Mouse (Mus musculus): Measurements from ENCODE around the gene Nim1k. TPM values are rescaled to one million over a fixed set of nuclear protein-coding genes. Genes with fewer than 3 reads are reported as not detected.
"Not testable (repeated sequence)": the region's sequence is repeated elsewhere in the genome, so short reads cannot be mapped to it uniquely, and the experiment has no call there.

Nim1k gene
- polyA plus RNA-seq, 1 experiment from 2014 or later: 1.1 TPM

GRCm38 (mm10) chr13:119713107-119713787 is 42.4 kb downstream of the Nim1k start:
- H3K4me2 ChIP-seq (ENCODE audit: low read depth, low read length): no peak overlapping the region
- H3K27ac ChIP-seq (ENCODE audit: low read length): no peak overlapping the region
- ATAC-seq (replicated peaks; ENCODE audit: extremely low read depth, insufficient read depth, low FRiP score): no peak
- no peaks in the 10 kb centered on the region for H3K27me3 ChIP-seq (ENCODE audit: control insufficient read depth, insufficient read depth, low read length)
- H3K9ac ChIP-seq (ENCODE audit: low read length): no peak overlapping the region
- peaks cover 5% of the 10 kb centered on the region; the same call in 1 of the 2 replicates for H3K4me1 ChIP-seq (ENCODE audit: control insufficient read depth, insufficient read depth, low read length)
- no peak overlapping the region for H3K4me3 ChIP-seq (ENCODE audit: low read length)
- peaks cover 7% of the 10 kb centered on the region for H3K36me3 ChIP-seq (ENCODE audit: control insufficient read depth, insufficient read depth)
- whole genome bisulfite sequencing: 63% methylated on average over 8 of the region's 8 CpGs
- no peaks in the 10 kb centered on the region for H3K9me3 ChIP-seq (replicated peaks; ENCODE audit: control insufficient read depth, low read length)

GRCm38 (mm10) chr13:119712463-119712862 is 43.2 kb downstream of the Nim1k start:
- peaks cover 5% of the 10 kb centered on the region; the same call in 1 of the 2 replicates for H3K4me1 ChIP-seq (ENCODE audit: control insufficient read depth, insufficient read depth, low read length)
- no peaks in the 10 kb centered on the region for H3K9me3 ChIP-seq (replicated peaks; ENCODE audit: control insufficient read depth, low read length)
- H3K4me2 ChIP-seq (ENCODE audit: low read depth, low read length): no peak overlapping the region
- ATAC-seq (replicated peaks; ENCODE audit: extremely low read depth, insufficient read depth, low FRiP score): no peak
- H3K9ac ChIP-seq (ENCODE audit: low read length): no peak overlapping the region
- H3K27me3 ChIP-seq (ENCODE audit: control insufficient read depth, insufficient read depth, low read length): no peaks in the 10 kb centered on the region
- H3K4me3 ChIP-seq (ENCODE audit: low read length): no peak overlapping the region
- peaks cover 7% of the 10 kb centered on the region for H3K36me3 ChIP-seq (ENCODE audit: control insufficient read depth, insufficient read depth)
- no peak overlapping the region for H3K27ac ChIP-seq (ENCODE audit: low read length)
- WGBS: 87% methylated on average over 11 of the region's 11 CpGs

- Histone ChIP-seq H3K4me2 (ENCODE audit: low read depth, low read length) (no peak overlapping the region), H3K27ac (ENCODE audit: low read length) (no peak overlapping the region), H3K27me3 (ENCODE audit: control insufficient read depth, insufficient read depth, low read length) (no peaks in the 10 kb centered on the region), H3K9me3 (replicated peaks; ENCODE audit: control insufficient read depth, low read length) (no peaks in the 10 kb centered on the region), H3K9ac (ENCODE audit: low read length) (no peak overlapping the region), H3K4me1 (ENCODE audit: control insufficient read depth, insufficient read depth, low read length) (peaks cover 5% of the 10 kb centered on the region; the same call in 1 of the 2 replicates), H3K36me3 (ENCODE audit: control insufficient read depth, insufficient read depth) (peaks cover 21% of the 10 kb centered on the region), H3K4me3 (ENCODE audit: low read length) (no peak overlapping the region)
- ATAC-seq (replicated peaks; ENCODE audit: extremely low read depth, insufficient read depth, low FRiP score): no peak
- WGBS: 81% methylated on average over 10 of the region's 10 CpGs
These were observed 45.4 kb downstream of the Nim1k start for GRCm38 (mm10) chr13:119710268-119710610.

GRCm38 (mm10) chr13:119709388-119710267 is 46.1 kb downstream of the Nim1k start:
- peak; percentile 73; the same call in 1 of the 2 replicates for ATAC-seq (replicated peaks; ENCODE audit: extremely low read depth, insufficient read depth, low FRiP score)
- 70% methylated on average over 8 of the region's 8 CpGs for WGBS
- H3K36me3 ChIP-seq (ENCODE audit: control insufficient read depth, insufficient read depth): peaks cover 25% of the 10 kb centered on the region
- no peaks in the 10 kb centered on the region for H3K9me3 ChIP-seq (replicated peaks; ENCODE audit: control insufficient read depth, low read length)
- H3K4me1 ChIP-seq (ENCODE audit: control insufficient read depth, insufficient read depth, low read length): peaks cover 5% of the 10 kb centered on the region; the same call in 1 of the 2 replicates
- no peak overlapping the region for H3K4me2 ChIP-seq (ENCODE audit: low read depth, low read length)
- H3K27ac ChIP-seq (ENCODE audit: low read length): no peak overlapping the region
- no peaks in the 10 kb centered on the region for H3K27me3 ChIP-seq (ENCODE audit: control insufficient read depth, insufficient read depth, low read length)
- no peak overlapping the region for H3K4me3 ChIP-seq (ENCODE audit: low read length)
- no peak overlapping the region for H3K9ac ChIP-seq (ENCODE audit: low read length)

- Histone ChIP-seq H3K9ac (ENCODE audit: low read length) (no peak overlapping the region), H3K4me3 (ENCODE audit: low read length) (no peak overlapping the region), H3K4me1 (ENCODE audit: control insufficient read depth, insufficient read depth, low read length) (peaks cover 5% of the 10 kb centered on the region; the same call in 1 of the 2 replicates), H3K9me3 (replicated peaks; ENCODE audit: control insufficient read depth, low read length) (no peaks in the 10 kb centered on the region), H3K27me3 (ENCODE audit: control insufficient read depth, insufficient read depth, low read length) (no peaks in the 10 kb centered on the region), H3K4me2 (ENCODE audit: low read depth, low read length) (no peak overlapping the region), H3K36me3 (ENCODE audit: control insufficient read depth, insufficient read depth) (peaks cover 29% of the 10 kb centered on the region), H3K27ac (ENCODE audit: low read length) (no peak overlapping the region)
- ATAC-seq (replicated peaks; ENCODE audit: extremely low read depth, insufficient read depth, low FRiP score): no peak
- 68% methylated on average over 5 of the region's 5 CpGs for WGBS
These were observed 46.7 kb downstream of the Nim1k start for GRCm38 (mm10) chr13:119708941-119709340.

- no peak for ATAC-seq (replicated peaks; ENCODE audit: extremely low read depth, insufficient read depth, low FRiP score)
- Histone ChIP-seq H3K9ac (ENCODE audit: low read length) (no peak overlapping the region), H3K4me3 (ENCODE audit: low read length) (no peak overlapping the region), H3K27ac (ENCODE audit: low read length) (no peak overlapping the region), H3K36me3 (ENCODE audit: control insufficient read depth, insufficient read depth) (peaks cover 33% of the 10 kb centered on the region), H3K4me1 (ENCODE audit: control insufficient read depth, insufficient read depth, low read length) (peaks cover 5% of the 10 kb centered on the region; the same call in 1 of the 2 replicates), H3K4me2 (ENCODE audit: low read depth, low read length) (no peak overlapping the region), H3K27me3 (ENCODE audit: control insufficient read depth, insufficient read depth, low read length) (no peaks in the 10 kb centered on the region), H3K9me3 (replicated peaks; ENCODE audit: control insufficient read depth, low read length) (no peaks in the 10 kb centered on the region)
- WGBS: 90% methylated on average over 6 of the region's 6 CpGs
These were observed 47.8 kb downstream of the Nim1k start for GRCm38 (mm10) chr13:119707906-119708305.

- H3K36me3 ChIP-seq (ENCODE audit: control insufficient read depth, insufficient read depth): peaks cover 42% of the 10 kb centered on the region
- H3K4me1 ChIP-seq (ENCODE audit: control insufficient read depth, insufficient read depth, low read length): peaks cover 5% of the 10 kb centered on the region; the same call in 1 of the 2 replicates
- no peak overlapping the region for H3K9ac ChIP-seq (ENCODE audit: low read length)
- no peak overlapping the region for H3K4me2 ChIP-seq (ENCODE audit: low read depth, low read length)
- no peak overlapping the region for H3K27ac ChIP-seq (ENCODE audit: low read length)
- ATAC-seq (replicated peaks; ENCODE audit: extremely low read depth, insufficient read depth, low FRiP score): no peak
- 80% methylated on average over 7 of the region's 7 CpGs for WGBS
- no peak overlapping the region for H3K4me3 ChIP-seq (ENCODE audit: low read length)
- H3K9me3 ChIP-seq (replicated peaks; ENCODE audit: control insufficient read depth, low read length): no peaks in the 10 kb centered on the region
- H3K27me3 ChIP-seq (ENCODE audit: control insufficient read depth, insufficient read depth, low read length): no peaks in the 10 kb centered on the region
These were observed 48.7 kb downstream of the Nim1k start for GRCm38 (mm10) chr13:119706953-119707352.

- H3K36me3 ChIP-seq (ENCODE audit: control insufficient read depth, insufficient read depth): peaks cover 44% of the 10 kb centered on the region
- WGBS: 78% methylated on average over 7 of the region's 8 CpGs
- H3K4me2 ChIP-seq (ENCODE audit: low read depth, low read length); H3K4me1 ChIP-seq (ENCODE audit: control insufficient read depth, insufficient read depth, low read length); H3K9me3 ChIP-seq (replicated peaks; ENCODE audit: control insufficient read depth, low read length); ATAC-seq (replicated peaks; ENCODE audit: extremely low read depth, insufficient read depth, low FRiP score); H3K9ac ChIP-seq (ENCODE audit: low read length); H3K27me3 ChIP-seq (ENCODE audit: control insufficient read depth, insufficient read depth, low read length); H3K27ac ChIP-seq (ENCODE audit: low read length); H3K4me3 ChIP-seq (ENCODE audit: low read length): not testable (repeated sequence)
These were observed 49.3 kb downstream of the Nim1k start for GRCm38 (mm10) chr13:119706278-119706880.

All from heart, embryonic 16.5 days (tissue).